Mouse (Mus musculus) forebrain, postnatal 0 days (tissue): ENCODE data around the gene Rmdn3. TPM values are rescaled to one million over a fixed set of nuclear protein-coding genes. Genes with fewer than 3 reads are reported as not detected.

Experiments
- ATAC-seq: fragments of 200-750 bp; cut with Nextera tagmentation; 2 replicates; pipeline ENCODE4 v1.8.0; 2017; ENCODE audit warnings: mild to moderate bottlenecking, moderate library complexity
- DNase-seq: peaks from one replicate; pipeline ENCODE4 v3.0.0-alpha.2; 2015
- H3K27ac ChIP-seq: fragments of 300-500 bp; sonication (generic); 2 replicates; pipeline ENCODE4 v1.5.1; 2014; ENCODE audit warnings: low read depth, mild to moderate bottlenecking, antibody characterized with exemption, low read length, moderate library complexity, mixed read lengths
- H3K27me3 ChIP-seq: fragments of 300-500 bp; sonication (generic); 2 replicates; pipeline ENCODE4 v1.6.1; 2014; ENCODE audit warnings: mild to moderate bottlenecking, low read length, mixed read lengths; ENCODE audit not compliant: insufficient read depth
- H3K36me3 ChIP-seq: fragments of 300-500 bp; sonication (generic); 2 replicates; pipeline ENCODE4 v1.6.1; 2014; ENCODE audit warnings: mild to moderate bottlenecking, moderate library complexity; ENCODE audit not compliant: insufficient read depth
- H3K4me1 ChIP-seq: fragments of 300-500 bp; sonication (generic); 2 replicates; pipeline ENCODE4 v1.6.1; 2014; ENCODE audit warnings: antibody characterized with exemption; ENCODE audit not compliant: insufficient read depth
- H3K4me2 ChIP-seq: fragments of 300-500 bp; sonication (generic); 2 replicates; pipeline ENCODE4 v1.6.1; 2014; ENCODE audit warnings: low read depth, mild to moderate bottlenecking, moderate library complexity
- H3K4me3 ChIP-seq: fragments of 300-500 bp; sonication (generic); 2 replicates; pipeline ENCODE4 v1.5.1; 2014; ENCODE audit warnings: low read depth, low read length, mixed read lengths
- H3K9ac ChIP-seq: fragments of 300-500 bp; sonication (generic); 2 replicates; pipeline ENCODE4 v1.6.1; 2014; ENCODE audit warnings: mild to moderate bottlenecking
- H3K9me3 ChIP-seq: fragments of 300-500 bp; sonication (generic); 2 replicates; pipeline ENCODE4 v1.6.1; 2016; ENCODE audit warnings: low read length
- CTCF ChIP-seq: sonication (generic); IDR thresholded peaks from 2 replicates; pipeline ENCODE4 v1.5.1; 2016; ENCODE audit warnings: antibody characterized with exemption, control low read depth, low read depth
- WGBS: fragments of 180-500 bp; shearing (Covaris S2); extraction: QIAGEN DNeasy Blood & Tissue Kit; methylation state at CpG from one replicate; pipeline ENCODE4 v1.1.7; 2014; 5-methylcytosine and 5-hydroxymethylcytosine counted together
- polyA plus RNA-seq: library from polyadenylated mRNA; unstranded; fragments of >200 nt; fragmentation: Nextera tagmentation; extraction: Ambion mirVana; gene quantifications from 2 replicates; pipeline ENCODE4 v1.2.1, GENCODE M21; 2015
- total RNA-seq: library from RNA; depleted of rRNA; stranded (reverse); fragments of >200 nt; gene quantifications from 2 replicates; pipeline ENCODE4 v1.2.3, GENCODE M21; 2014

Gene Rmdn3
- total and polyA plus RNA-seq, 2 experiments from 2014 or later: 39.5 to 45.8 TPM

DNA sequence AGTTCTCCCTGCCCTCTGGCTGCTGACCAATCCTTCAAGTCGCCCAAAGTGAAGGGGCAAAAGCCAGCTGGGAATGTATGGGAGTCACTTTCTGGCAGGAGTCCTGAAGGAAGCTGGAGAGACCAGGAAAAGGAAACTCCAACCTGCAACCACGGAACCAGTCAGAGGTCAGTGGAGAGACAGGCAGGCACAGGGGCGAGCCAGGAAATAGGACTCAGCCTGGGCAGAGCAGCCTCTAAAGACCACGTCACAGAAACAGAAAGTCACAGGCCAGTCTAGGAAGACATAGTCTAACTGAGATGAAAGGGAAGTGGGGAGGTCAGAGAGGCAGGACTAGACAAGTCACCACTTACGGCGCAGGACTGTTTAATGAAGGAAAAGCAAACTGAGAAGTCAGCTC is 18.8 kb upstream of the Rmdn3 start:
- no peak for TF ChIP-seq CTCF
- H3K4me2 ChIP-seq: no peak overlapping the region
- H3K4me1 ChIP-seq: no peaks in the 10 kb centered on the region
- DNase-seq (no peak), ATAC-seq (no peak)
- H3K9ac ChIP-seq: no peak overlapping the region
- H3K9me3 ChIP-seq: no peaks in the 10 kb centered on the region
- no peaks in the 10 kb centered on the region for H3K27me3 ChIP-seq
- WGBS: 78% methylated on average over 6 of the region's 6 CpGs
- H3K36me3 ChIP-seq: peaks cover 50% of the 10 kb centered on the region
- no peak overlapping the region for H3K4me3 ChIP-seq
- H3K27ac ChIP-seq: no peak overlapping the region

- Histone ChIP-seq H3K9me3 (no peaks in the 10 kb centered on the region), H3K9ac (no peak overlapping the region), H3K4me3 (no peak overlapping the region), H3K4me2 (no peak overlapping the region), H3K27ac (no peak overlapping the region), H3K4me1 (no peaks in the 10 kb centered on the region), H3K36me3 (peaks cover 43% of the 10 kb centered on the region), H3K27me3 (no peaks in the 10 kb centered on the region)
- no peak for TF ChIP-seq CTCF
- ATAC-seq (no peak), DNase-seq (no peak)
- WGBS: 60% methylated on average over 14 of the region's 14 CpGs
These were observed 18.0 kb upstream of the Rmdn3 start for GRCm38 (mm10) chr2:119174866-119175265.

- H3K4me3 ChIP-seq: no peak within 1 kb of the TSS
- no peaks in the 10 kb centered on the region for H3K4me1 ChIP-seq
- no peak for DNase-seq
- H3K27me3 ChIP-seq: no peaks in the 10 kb centered on the region
- H3K36me3 ChIP-seq: peaks cover 35% of the 10 kb centered on the region
- ATAC-seq: peak; percentile 30; the same call in 1 of the 2 replicates
- no peak within 1 kb of the TSS for H3K27ac ChIP-seq
- H3K9me3 ChIP-seq: no peaks in the 10 kb centered on the region
- no peak within 1 kb of the TSS for H3K9ac ChIP-seq
- no peak for TF ChIP-seq CTCF
- no peak within 1 kb of the TSS for H3K4me2 ChIP-seq
- WGBS: 35% methylated on average over 8 of the region's 8 CpGs
These were observed 17.3 kb upstream of the Rmdn3 start, which contains the start of gene Gm14137 for GRCm38 (mm10) chr2:119173991-119174651. Gene Gm14137 (plus strand): TSS chr2:119174509.

DNA sequence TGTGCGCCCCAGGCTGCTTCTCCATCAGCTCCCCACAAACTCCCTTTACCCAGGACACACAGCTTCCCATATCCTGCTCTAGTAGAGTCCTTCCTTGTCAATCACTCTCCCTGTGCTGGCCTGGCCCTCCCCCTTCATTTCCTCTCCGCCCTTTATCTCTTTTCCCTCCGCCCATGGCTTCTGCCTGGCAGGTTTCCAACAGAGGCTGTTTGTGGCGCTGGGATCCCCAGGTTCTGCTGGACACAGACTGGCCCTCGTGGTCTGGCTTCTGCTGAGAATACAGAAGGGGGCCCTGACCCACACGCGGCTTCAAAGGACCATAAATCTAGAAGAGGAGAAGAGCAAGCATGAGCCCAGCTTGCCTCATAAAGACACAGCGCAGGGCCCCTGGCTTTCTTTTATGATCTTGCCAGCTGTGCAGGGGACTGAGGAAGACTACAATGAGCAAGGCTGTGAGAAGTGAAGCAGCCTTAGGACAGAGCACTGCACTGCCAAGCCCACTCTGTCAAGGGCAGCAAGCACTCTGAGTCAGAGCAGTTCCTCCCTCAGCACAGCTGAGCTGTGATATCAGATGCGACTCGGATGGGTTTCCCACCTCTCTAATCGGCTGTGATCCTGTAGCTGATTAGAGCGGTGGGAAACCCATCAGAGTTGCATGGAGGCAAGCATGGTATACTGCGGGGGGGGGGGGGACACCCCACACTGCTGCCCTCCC is 16.2 kb upstream of the Rmdn3 start:
- no peaks in the 10 kb centered on the region for H3K9me3 ChIP-seq
- peak; percentile 28; the same call in 1 of the 2 replicates for ATAC-seq
- no peak for DNase-seq
- H3K9ac ChIP-seq: no peak overlapping the region
- TF ChIP-seq CTCF: no peak
- 27% methylated on average over 13 of the region's 13 CpGs for WGBS
- no peaks in the 10 kb centered on the region for H3K27me3 ChIP-seq
- no peak overlapping the region for H3K4me2 ChIP-seq
- H3K4me3 ChIP-seq: no peak overlapping the region
- H3K4me1 ChIP-seq: no peaks in the 10 kb centered on the region
- peaks cover 26% of the 10 kb centered on the region for H3K36me3 ChIP-seq
- no peak overlapping the region for H3K27ac ChIP-seq

DNA sequence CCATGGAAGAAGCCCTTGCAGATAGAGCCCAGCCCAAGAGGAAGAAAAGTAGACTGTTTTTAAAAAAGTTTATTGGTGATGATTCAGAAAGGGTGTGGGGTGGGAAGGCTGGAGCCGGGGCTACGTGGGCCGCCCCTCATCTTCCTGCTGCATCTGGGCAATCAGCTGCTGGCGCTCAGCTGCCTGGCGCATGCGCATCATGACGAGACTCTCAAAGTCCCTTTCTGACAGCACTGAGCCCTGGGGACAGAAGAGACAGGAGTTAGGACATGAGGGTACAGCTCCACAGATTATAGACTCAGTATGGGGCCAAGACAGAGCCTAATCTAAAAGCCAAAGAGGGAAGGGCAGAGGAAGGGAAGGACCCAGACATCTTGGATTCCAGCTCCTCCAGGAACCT is 15.6 kb upstream of the Rmdn3 start:
- H3K4me2 ChIP-seq: no peak overlapping the region

GRCm38 (mm10) chr2:119171574-119171973 is 14.7 kb upstream of the Rmdn3 start:
- H3K27me3 ChIP-seq: no peaks in the 10 kb centered on the region
- DNase-seq (no peak), ATAC-seq (no peak)
- TF ChIP-seq CTCF: no peak
- H3K9me3 ChIP-seq: no peaks in the 10 kb centered on the region
- no peaks in the 10 kb centered on the region for H3K4me1 ChIP-seq
- H3K4me2 ChIP-seq: no peak overlapping the region
- H3K9ac ChIP-seq: no peak overlapping the region
- H3K36me3 ChIP-seq: peaks cover 25% of the 10 kb centered on the region
- H3K27ac ChIP-seq: no peak overlapping the region
- H3K4me3 ChIP-seq: no peak overlapping the region
- 77% methylated on average over 8 of the region's 8 CpGs for WGBS

More for the DNA sequence above, 15.6 kb upstream of the Rmdn3 start:
- no peak for TF ChIP-seq CTCF
- Histone ChIP-seq H3K27me3 (no peaks in the 10 kb centered on the region), H3K36me3 (peaks cover 25% of the 10 kb centered on the region), H3K9me3 (no peaks in the 10 kb centered on the region), H3K4me1 (no peaks in the 10 kb centered on the region), H3K4me3 (no peak overlapping the region), H3K27ac (no peak overlapping the region), H3K9ac (no peak overlapping the region)
- WGBS: 85% methylated on average over 7 of the region's 7 CpGs
- no peak for ATAC-seq
- DNase-seq: no peak

DNA sequence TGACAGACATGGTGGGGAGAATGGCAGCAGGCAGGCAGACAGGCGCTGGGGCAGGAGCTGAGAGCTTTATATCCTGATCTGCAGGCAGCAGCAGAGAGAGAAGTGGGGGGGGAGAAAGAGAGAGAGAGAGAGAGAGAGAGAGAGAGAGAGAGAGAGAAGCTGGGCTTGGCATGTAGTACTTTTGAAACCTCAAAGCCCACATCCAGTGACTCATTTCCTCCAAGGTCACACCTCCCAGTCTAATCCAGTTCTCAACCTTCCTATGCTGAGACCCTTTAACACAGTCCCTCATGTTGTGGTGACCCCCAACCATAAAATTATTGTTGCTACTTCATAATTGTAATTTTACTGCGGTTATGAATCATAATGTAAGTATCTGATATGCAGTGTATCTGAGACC is 13.4 kb upstream of the Rmdn3 start:
- Histone ChIP-seq H3K4me3 (no peak overlapping the region), H3K36me3 (peaks cover 19% of the 10 kb centered on the region), H3K27ac (no peak overlapping the region), H3K9ac (no peak overlapping the region), H3K4me1 (no peaks in the 10 kb centered on the region), H3K4me2 (no peak overlapping the region), H3K9me3 (no peaks in the 10 kb centered on the region), H3K27me3 (no peaks in the 10 kb centered on the region)
- DNase-seq: no peak
- 80% methylated on average over 2 of the region's 2 CpGs for WGBS
- no peak for ATAC-seq
- no peak for TF ChIP-seq CTCF
